Mouse (Mus musculus) hematopoietic multipotent progenitor cell, adult 10-12 weeks (in vitro differentiated cells): ENCODE measurements around the gene Olfr462. TPM values are rescaled to one million over a fixed set of nuclear protein-coding genes. Genes with fewer than 3 reads are reported as not detected.

Source experiments
- polyA plus RNA-seq: library from polyadenylated mRNA; stranded (reverse); fragments of >175 nt; gene quantifications from 2 replicates; pipeline ENCODE4 v1.2.3, GENCODE M21; 2012; ENCODE audit warnings: low replicate concordance

The Olfr462 gene
- not detected in 2 replicates for polyA plus RNA-seq

GRCm38 (mm10) chr11:87892168-87892567 lies at the start of gene Olfr462:
Gene Olfr462, minus strand, starts transcription at chr11:87892268.

DNA sequence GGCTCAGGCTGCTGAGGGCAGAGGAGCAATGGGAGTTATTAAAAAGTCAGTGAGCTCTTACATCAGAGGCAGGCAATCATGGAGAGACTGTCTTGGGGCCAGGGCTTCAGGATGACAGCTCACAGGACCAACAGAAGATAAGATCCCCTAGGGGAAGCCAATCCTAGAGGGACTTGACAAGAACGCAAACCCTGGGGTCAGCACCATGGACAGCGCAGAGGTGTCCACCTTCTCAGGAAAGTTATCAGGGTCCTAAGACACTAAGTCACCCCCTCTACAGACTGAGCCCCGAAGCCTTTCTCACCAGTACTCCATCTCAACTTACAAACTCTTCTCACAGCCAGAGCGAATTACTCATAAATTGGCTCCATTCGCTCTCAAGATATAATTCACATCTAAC lies 28.9 kb upstream of the Olfr462 start, which contains the start of gene Olfr464:
Gene Olfr464, minus strand, starts transcription at position 2 of the 400 bp plus-strand sequence.

DNA sequence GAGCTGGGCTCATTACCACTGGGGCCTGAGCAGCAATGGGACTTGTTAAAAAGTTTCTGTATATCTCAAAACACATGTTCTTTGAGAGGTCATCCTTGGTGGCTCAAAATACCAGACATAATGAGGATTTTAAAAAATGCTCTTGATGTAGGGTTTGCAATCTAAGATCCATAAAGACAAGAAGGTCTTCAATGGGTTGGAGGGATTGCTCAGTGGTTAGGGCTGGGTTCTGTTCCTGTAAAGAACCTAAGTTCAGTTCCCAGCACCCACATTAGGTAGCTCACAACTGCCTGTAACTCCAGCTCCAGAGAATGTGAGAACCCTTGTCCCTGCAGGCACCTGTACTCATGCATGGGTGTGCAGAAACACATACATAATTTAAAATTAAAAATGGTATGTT lies 5.2 kb upstream of the Olfr462 start, which contains the start of gene Olfr463:
Gene Olfr463, minus strand, starts transcription at position 101 of the 400 bp plus-strand sequence.

DNA sequence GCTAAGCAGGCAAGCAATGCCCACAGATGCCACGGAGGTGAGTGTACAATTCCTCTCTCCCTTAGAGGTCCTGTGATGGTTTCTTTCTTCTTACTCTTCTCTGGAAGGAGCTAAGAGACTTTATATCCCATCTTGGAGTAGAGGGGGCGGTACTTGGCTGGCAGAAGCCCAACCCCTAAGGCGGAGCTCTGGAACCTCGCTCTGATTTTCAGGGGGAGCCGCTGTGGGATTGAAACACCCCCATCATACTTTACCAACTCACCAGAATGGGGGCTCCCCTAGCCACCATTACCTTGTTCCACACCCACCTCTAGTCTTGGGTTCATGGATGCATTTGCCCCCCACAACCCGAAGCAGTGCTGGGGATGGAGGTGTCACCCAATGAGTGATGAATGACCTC lies 16.6 kb downstream of the Olfr462 start, which contains the start of gene Epx:
Gene Epx, minus strand, starts transcription at position 101 of the 400 bp plus-strand sequence.

DNA sequence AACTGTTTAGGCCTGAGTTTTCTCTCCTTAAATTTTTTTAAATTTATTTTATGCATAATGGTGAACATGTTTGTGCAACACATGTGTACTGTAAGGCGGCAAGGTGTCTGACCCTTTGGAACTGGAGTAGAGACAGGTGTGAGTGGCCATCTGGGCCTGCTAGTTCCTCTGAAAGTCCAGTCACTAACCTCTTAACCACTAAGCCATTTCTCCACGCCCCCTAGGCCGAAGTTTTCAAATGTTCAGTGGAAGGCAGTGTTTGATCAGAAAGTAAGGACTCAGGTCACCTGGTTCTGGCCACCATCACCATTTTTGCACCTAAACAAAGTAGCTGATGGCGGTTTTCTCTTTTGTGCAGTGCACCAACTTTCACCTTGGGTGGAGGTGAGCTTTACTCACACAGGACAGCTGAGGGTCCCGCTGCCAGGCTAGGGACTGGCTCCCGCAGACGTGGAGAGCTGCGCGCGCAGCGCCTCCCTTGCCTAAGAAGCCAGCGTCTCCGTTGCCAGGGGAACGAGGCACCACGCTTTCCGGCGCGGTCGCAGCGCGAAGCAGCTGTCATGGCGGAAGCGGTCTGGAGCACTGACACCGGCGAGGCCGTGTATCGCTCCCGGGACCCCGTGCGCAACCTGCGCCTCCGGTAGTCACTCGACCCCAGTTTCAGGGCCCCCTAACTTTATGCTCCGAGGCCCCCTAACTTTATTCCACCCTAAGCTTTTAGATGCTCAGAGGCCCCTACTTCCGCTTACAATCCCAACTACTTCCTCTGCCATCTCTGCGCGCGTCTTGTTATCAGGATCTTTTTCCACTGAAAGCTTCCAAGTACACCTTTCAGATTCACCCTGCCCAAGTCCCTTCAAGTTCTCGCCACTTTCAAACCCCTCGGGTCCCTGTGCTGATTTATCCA lies 39.1 kb downstream of the Olfr462 start, which contains the start of gene Mks1:
Gene Mks1, plus strand, starts transcription at position 526 of the 907 bp plus-strand sequence.

Other genes with a start within 250 kb of the Olfr462 start
- 7.9 and 32.8 TPM in 2 replicates for gene Rnf43, start 229.5 kb downstream of the Olfr462 start, polyA plus RNA-seq
- gene Supt4a, start 154.7 kb downstream of the Olfr462 start, polyA plus RNA-seq = 14.4 and 17.5 TPM in 2 replicates
- gene Tspoap1, start 131.7 kb downstream of the Olfr462 start, polyA plus RNA-seq = 1.8 and 5.1 TPM in 2 replicates
- 6.4 and 14.0 TPM in 2 replicates for gene Mpo, start 98.7 kb downstream of the Olfr462 start, polyA plus RNA-seq
- not detected in 2 replicates for gene Lpo, start 64.0 kb downstream of the Olfr462 start, polyA plus RNA-seq
- gene Mks1, start 39.1 kb downstream of the Olfr462 start, polyA plus RNA-seq = 12.1 and 15.1 TPM in 2 replicates
- gene Epx, start 16.7 kb downstream of the Olfr462 start, polyA plus RNA-seq = 0.08 and 0.19 TPM in 2 replicates
- not detected in 2 replicates for gene Olfr463, start 5.1 kb upstream of the Olfr462 start, polyA plus RNA-seq
- gene Olfr464, start 28.7 kb upstream of the Olfr462 start, polyA plus RNA-seq = not detected in 2 replicates
- gene Dynll2, start 95.3 kb upstream of the Olfr462 start, polyA plus RNA-seq = 22.5 and 31.4 TPM in 2 replicates
- 146 TPM in 2 replicates for gene Srsf1, start 155.1 kb upstream of the Olfr462 start, polyA plus RNA-seq
- gene Vezf1, start 176.0 kb upstream of the Olfr462 start, polyA plus RNA-seq = 14.8 and 20.3 TPM in 2 replicates
- 7.0 and 18.5 TPM in 2 replicates for gene Cuedc1, start 205.8 kb upstream of the Olfr462 start, polyA plus RNA-seq